Comparison of ENCODE assay signal across 8 mouse cellular contexts in genomic region chr2:20967646-20968351, GRCm38 (mm10). TPM values are rescaled to one million over a fixed set of nuclear protein-coding genes. Genes with fewer than 3 reads are reported as not detected.
DNase-seq lines count a peak whose midpoint lies in the region; ATAC-seq lines count a peak whose summit lies in the region.

No protein-coding gene starts in this region.

- H3K4me3 ChIP-seq in lung, embryonic 15.5 days = peak overlapping the region; percentile 88

- peak; percentile 26 to 29 for DNase-seq in left cerebral cortex, adult 18-20 months (ENCODE audit: low spot score in 2 of 2)
- no peak for DNase-seq in left cerebral cortex, adult 11 months (ENCODE audit: low spot score)
- DNase-seq in cerebellum, postnatal 10 days = peak; percentile 38 to 68
- peak; percentile 56 for DNase-seq in gastrocnemius, postnatal 14 days
- DNase-seq in kidney, adult 18-20 months = peak; percentile 65
- peak; percentile 52 for DNase-seq in right cerebral cortex, postnatal 25 days

- H3K9me3 ChIP-seq in lung, embryonic 15.5 days = no peaks in the 10 kb centered on the region

- peaks cover 38% of the 10 kb centered on the region for H3K4me1 ChIP-seq in lung, embryonic 15.5 days

- no peak for ATAC-seq in lung, embryonic 15.5 days (ENCODE audit: borderline replicate concordance, extremely low read depth, low FRiP score, low TSS enrichment)
- ATAC-seq in activated CD4-positive, CD25-positive, alpha-beta regulatory T cell, adult 4 months = no peak

- H3K4me2 ChIP-seq in lung, embryonic 15.5 days = peak overlapping the region; percentile 77

- peak overlapping the region; percentile 97 for H3K27ac ChIP-seq in lung, embryonic 15.5 days

- H3K9ac ChIP-seq in lung, embryonic 15.5 days = peak overlapping the region; percentile 98

- WGBS in lung, embryonic 15.5 days = under 1% methylated on average over 48 of the region's 57 CpGs

- H3K27me3 ChIP-seq in lung, embryonic 15.5 days = no peaks in the 10 kb centered on the region

- H3K36me3 ChIP-seq in lung, embryonic 15.5 days = no peaks in the 10 kb centered on the region

- intact Hi-C loops in gastrocnemius, postnatal 14 days (cut with DNase I; ENCODE audit: low total_unique reads) = loop anchor here (10.0 kb wide), 1 partner anchor 63 kb away; no protein-coding TSS in a partner anchor

RNA-seq across cellular contexts. Expression of gene Arhgap21, which starts 0.9 kb away (rescaled TPM):
- 100 to 1,000 TPM; 263 to 268 TPM for total RNA-seq in left cerebral cortex, adult 18-20 months (2021)
- total RNA-seq in gastrocnemius, postnatal 14 days (2021) = 10 to 100 TPM; 26.8 to 33.7 TPM
- 11.8 and 13.7 TPM in 2 replicates for polyA plus RNA-seq in lung, embryonic 15.5 days (2015; fragmentation: Nextera tagmentation; extraction: Ambion mirVana)
- polyA plus RNA-seq in activated CD4-positive, CD25-positive, alpha-beta regulatory T cell, adult 4 months (2017; shearing (Covaris generic)) = 1 to 10 TPM; 2.0 to 4.2 TPM

Comparison
In these comparisons a context has a peak if more than half of its experiments do, and no peak if none do; other contexts are left out.
1. RNA of gene Arhgap21, which starts 0.9 kb away (total RNA-seq): 263 to 268 TPM in left cerebral cortex, adult 18-20 months; 26.8 to 33.7 TPM in gastrocnemius, postnatal 14 days; every median in the first group is over 4 times any median in the second.